Mouse (Mus musculus) hindbrain, postnatal 0 days (tissue): ENCODE data around the gene Gls2. TPM values are rescaled to one million over a fixed set of nuclear protein-coding genes. Genes with fewer than 3 reads are reported as not detected.

ENCODE experiments used
- ATAC-seq: fragments of 200-750 bp; cut with Nextera tagmentation; 2 replicates; pipeline ENCODE4 v1.8.0; 2017; ENCODE audit warnings: mild to moderate bottlenecking, moderate TSS enrichment, moderate library complexity
- DNase-seq: peaks from one replicate; pipeline ENCODE4 v3.0.0-alpha.2; 2015; ENCODE audit warnings: low spot score
- H3K27ac ChIP-seq: fragments of 300-500 bp; sonication (generic); 2 replicates; pipeline ENCODE4 v1.5.1; 2014; ENCODE audit warnings: mild to moderate bottlenecking
- H3K27me3 ChIP-seq: fragments of 300-500 bp; sonication (generic); 2 replicates; pipeline ENCODE4 v1.6.1; 2014; ENCODE audit warnings: low read length, mixed read lengths; ENCODE audit not compliant: insufficient read depth
- H3K36me3 ChIP-seq: fragments of 300-500 bp; sonication (generic); 2 replicates; pipeline ENCODE4 v1.6.1; 2014; ENCODE audit warnings: low read length, mixed read lengths; ENCODE audit not compliant: insufficient read depth
- H3K4me1 ChIP-seq: fragments of 300-500 bp; sonication (generic); 2 replicates; pipeline ENCODE4 v1.6.1; 2014; ENCODE audit warnings: antibody characterized with exemption, low read length, mixed read lengths; ENCODE audit not compliant: insufficient read depth
- H3K4me2 ChIP-seq: fragments of 300-500 bp; sonication (generic); 2 replicates; pipeline ENCODE4 v1.6.1; 2014; ENCODE audit warnings: low read depth, mild to moderate bottlenecking, low read length, moderate library complexity, mixed read lengths
- H3K4me3 ChIP-seq: fragments of 300-500 bp; sonication (generic); 2 replicates; pipeline ENCODE4 v1.5.1; 2014; ENCODE audit warnings: low read length
- H3K9ac ChIP-seq: fragments of 300-500 bp; sonication (generic); replicated peaks from 2 replicates; pipeline ENCODE4 v1.6.1; 2014; ENCODE audit warnings: mild to moderate bottlenecking, low read length, moderate library complexity, mixed read lengths
- H3K9me3 ChIP-seq: fragments of 300-500 bp; sonication (generic); 2 replicates; pipeline ENCODE4 v1.6.1; 2016; ENCODE audit warnings: low read length, mixed read lengths
- CTCF ChIP-seq: IDR thresholded peaks from 2 replicates; pipeline ENCODE4 v1.5.1; 2016; ENCODE audit warnings: antibody characterized with exemption, control low read depth, low read depth
- WGBS: fragments of 180-500 bp; shearing (Covaris S2); extraction: QIAGEN DNeasy Blood & Tissue Kit; methylation state at CpG from one replicate; pipeline ENCODE4 v1.1.7; 2014; 5-methylcytosine and 5-hydroxymethylcytosine counted together
- polyA plus RNA-seq: library from polyadenylated mRNA; unstranded; fragments of >200 nt; fragmentation: Nextera tagmentation; extraction: Ambion mirVana; gene quantifications from 2 replicates; pipeline ENCODE4 v1.2.1, GENCODE M21; 2015
- total RNA-seq: library from RNA; depleted of rRNA; stranded (reverse); fragments of >200 nt; gene quantifications from 2 replicates; pipeline ENCODE4 v1.2.3, GENCODE M21; 2014

Gene Gls2
- total and polyA plus RNA-seq, 2 experiments from 2014 or later, result 1.7 to 1.9 TPM

DNA sequence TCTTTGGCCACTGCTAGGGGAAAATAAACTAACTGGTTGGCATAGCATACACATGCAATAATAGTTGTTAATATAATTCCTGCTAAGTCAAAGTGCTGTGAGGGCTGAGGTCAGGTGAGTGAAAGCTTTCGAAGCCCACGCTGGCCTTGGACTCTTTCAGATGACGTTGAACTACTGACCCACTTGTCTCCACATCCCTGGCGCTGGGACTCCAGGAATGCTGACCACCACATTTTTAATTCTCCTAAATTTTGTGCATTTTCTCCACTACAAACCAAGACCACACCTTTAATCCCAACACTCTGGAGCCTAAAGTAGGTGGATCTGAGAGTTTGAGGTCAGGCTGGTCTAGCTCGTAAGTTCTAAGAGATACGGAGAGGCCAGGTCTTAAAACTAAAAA, 1.1 kb upstream of the Gls2 start:
- Histone ChIP-seq H3K4me2 (no peak overlapping the region), H3K4me3 (no peak overlapping the region), H3K36me3 (no peaks in the 10 kb centered on the region), H3K9ac (no peak overlapping the region), H3K27ac (no peak overlapping the region), H3K9me3 (no peaks in the 10 kb centered on the region), H3K4me1 (no peaks in the 10 kb centered on the region), H3K27me3 (no peaks in the 10 kb centered on the region)
- TF ChIP-seq CTCF, result no peak
- ATAC-seq (no peak), DNase-seq (no peak)
- WGBS, result 94% methylated on average over 6 of the region's 6 CpGs

GRCm38 (mm10) chr10:128194551-128195461, 549 bp downstream of the Gls2 start:
- Histone ChIP-seq H3K36me3 (no peaks in the 10 kb centered on the region), H3K4me2 (peak overlapping the region; percentile 99), H3K9me3 (no peaks in the 10 kb centered on the region), H3K4me3 (peak overlapping the region; percentile 64), H3K27ac (no peak overlapping the region), H3K4me1 (no peaks in the 10 kb centered on the region), H3K27me3 (no peaks in the 10 kb centered on the region), H3K9ac (peak overlapping the region; percentile 68)
- TF ChIP-seq CTCF, result no peak
- WGBS, result under 1% methylated on average over 61 of the region's 79 CpGs
- ATAC-seq (peak; percentile 88), DNase-seq (peak; percentile 48)

DNA sequence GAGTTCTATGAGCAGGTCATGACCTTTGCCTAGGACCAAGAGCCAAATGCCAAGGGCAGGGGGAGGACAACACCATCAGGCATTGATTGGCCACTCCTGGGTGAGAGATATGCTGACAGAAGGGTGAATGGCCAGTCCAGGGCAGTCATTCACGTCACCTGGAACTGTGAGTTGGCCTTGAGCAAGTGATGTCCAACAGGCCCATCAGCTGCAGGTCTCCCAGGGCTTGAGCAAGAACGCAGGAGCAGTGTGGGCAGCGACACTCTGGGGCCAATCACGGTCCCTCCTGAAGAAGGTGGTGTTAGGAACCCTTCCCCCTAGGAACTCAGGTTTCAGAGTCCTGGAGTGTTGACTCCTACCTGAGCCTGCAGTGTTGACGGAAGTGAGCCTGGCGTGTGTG, 7.6 kb downstream of the Gls2 start:
- DNase-seq (no peak), ATAC-seq (no peak)
- H3K27me3 ChIP-seq, result no peaks in the 10 kb centered on the region
- no peak for TF ChIP-seq CTCF
- H3K4me2 ChIP-seq, result no peak overlapping the region
- 81% methylated on average over 6 of the region's 6 CpGs for WGBS
- no peak overlapping the region for H3K4me3 ChIP-seq
- no peaks in the 10 kb centered on the region for H3K36me3 ChIP-seq
- no peak overlapping the region for H3K27ac ChIP-seq
- no peaks in the 10 kb centered on the region for H3K4me1 ChIP-seq
- H3K9ac ChIP-seq, result no peak overlapping the region
- no peaks in the 10 kb centered on the region for H3K9me3 ChIP-seq

- ATAC-seq (no peak), DNase-seq (no peak)
- Histone ChIP-seq H3K27ac (no peak overlapping the region), H3K27me3 (no peaks in the 10 kb centered on the region), H3K9ac (no peak overlapping the region), H3K4me1 (no peaks in the 10 kb centered on the region), H3K36me3 (no peaks in the 10 kb centered on the region), H3K4me2 (no peak overlapping the region), H3K4me3 (no peak overlapping the region), H3K9me3 (no peaks in the 10 kb centered on the region)
- 91% methylated on average over 15 of the region's 15 CpGs for WGBS
- no peak for TF ChIP-seq CTCF
Observed at GRCm38 (mm10) chr10:128204941-128205340, 10.7 kb downstream of the Gls2 start.

DNA sequence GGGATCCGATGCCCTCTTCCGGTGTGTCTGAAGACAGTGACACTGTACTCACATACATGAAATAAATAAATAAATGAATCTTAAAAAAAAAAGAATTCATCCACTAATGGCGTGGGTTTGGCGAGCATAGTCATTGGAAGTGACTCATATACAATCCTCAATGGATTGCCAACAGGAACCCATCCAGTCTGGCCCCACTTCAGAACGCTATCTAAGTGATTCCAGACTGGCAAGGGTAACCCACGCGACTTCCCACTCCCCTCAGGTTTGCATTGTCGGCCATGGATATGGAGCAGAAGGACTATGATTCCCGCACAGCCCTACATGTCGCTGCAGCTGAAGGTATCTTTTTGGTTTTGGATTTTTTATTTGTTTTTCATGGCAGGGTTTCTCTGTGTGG, 14.1 kb downstream of the Gls2 start:
- WGBS, result 94% methylated on average over 10 of the region's 10 CpGs

GRCm38 (mm10) chr10:128209311-128210009, 15.2 kb downstream of the Gls2 start:
- no peak for TF ChIP-seq CTCF
- no peaks in the 10 kb centered on the region for H3K36me3 ChIP-seq
- DNase-seq, result no peak
- 95% methylated on average over 11 of the region's 11 CpGs for WGBS
- peaks cover 5% of the 10 kb centered on the region; the same call in 1 of the 2 replicates for H3K4me1 ChIP-seq
- H3K9ac ChIP-seq, result no peak overlapping the region
- H3K4me3 ChIP-seq, result no peak overlapping the region
- ATAC-seq, result no peak
- no peaks in the 10 kb centered on the region for H3K9me3 ChIP-seq
- H3K4me2 ChIP-seq, result no peak overlapping the region
- no peak overlapping the region for H3K27ac ChIP-seq
- no peaks in the 10 kb centered on the region for H3K27me3 ChIP-seq

More for the DNA sequence above, 14.1 kb downstream of the Gls2 start:
- peaks cover 5% of the 10 kb centered on the region; the same call in 1 of the 2 replicates for H3K4me1 ChIP-seq
- H3K36me3 ChIP-seq, result no peaks in the 10 kb centered on the region
- H3K4me2 ChIP-seq, result no peak overlapping the region
- TF ChIP-seq CTCF, result no peak
- no peaks in the 10 kb centered on the region for H3K9me3 ChIP-seq
- DNase-seq (no peak), ATAC-seq (no peak)
- H3K27me3 ChIP-seq, result no peaks in the 10 kb centered on the region
- H3K27ac ChIP-seq, result no peak overlapping the region
- no peak overlapping the region for H3K4me3 ChIP-seq
- H3K9ac ChIP-seq, result no peak overlapping the region
